Mouse (Mus musculus) kidney, adult 9 months (tissue): ENCODE measurements around the gene Ppl.

Experiments used
- DNase-seq: peaks from one replicate; pipeline ENCODE4 v3.0.0; 2022

Ppl gene

DNA sequence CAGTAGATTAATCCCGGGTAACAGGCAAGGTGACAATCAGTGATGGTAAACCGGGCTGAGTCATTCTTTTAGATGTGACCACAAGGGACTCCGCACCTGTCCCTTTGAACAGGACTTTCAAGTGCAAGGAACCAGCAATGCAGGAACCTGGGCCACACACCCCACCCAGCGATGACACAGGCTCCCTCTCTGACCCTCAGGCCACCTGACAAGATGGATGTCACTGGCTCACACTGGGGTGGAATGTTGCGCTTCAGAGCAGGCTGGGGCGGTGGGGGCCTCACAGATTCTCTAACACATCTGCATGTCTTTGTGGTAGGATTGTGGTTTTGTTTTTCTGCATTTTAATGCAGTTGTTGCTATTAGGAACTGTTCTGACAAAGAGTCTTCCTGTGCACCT is 8.7 kb downstream of the Ppl start:
- DNase-seq = no peak

DNA sequence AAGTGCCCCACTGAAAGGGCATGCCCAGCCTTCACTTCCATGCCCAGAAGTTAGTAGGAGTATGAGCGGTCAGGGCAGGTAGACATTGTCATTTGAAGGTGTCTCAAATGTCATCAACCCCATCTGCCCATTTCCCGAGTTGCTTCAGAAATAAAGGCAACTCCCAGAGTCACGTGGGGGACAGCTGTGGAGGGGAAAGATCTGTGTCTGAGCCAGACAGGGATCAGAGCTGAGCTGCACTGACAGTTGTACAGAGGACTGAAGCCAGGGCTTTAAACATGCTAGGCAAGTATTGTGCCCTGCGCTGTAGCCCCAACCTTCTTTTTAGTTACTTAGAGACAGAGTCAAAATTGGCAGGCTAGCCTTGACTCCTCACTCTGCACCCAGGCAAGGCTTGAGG is 12.4 kb downstream of the Ppl start:
- DNase-seq = no peak

DNA sequence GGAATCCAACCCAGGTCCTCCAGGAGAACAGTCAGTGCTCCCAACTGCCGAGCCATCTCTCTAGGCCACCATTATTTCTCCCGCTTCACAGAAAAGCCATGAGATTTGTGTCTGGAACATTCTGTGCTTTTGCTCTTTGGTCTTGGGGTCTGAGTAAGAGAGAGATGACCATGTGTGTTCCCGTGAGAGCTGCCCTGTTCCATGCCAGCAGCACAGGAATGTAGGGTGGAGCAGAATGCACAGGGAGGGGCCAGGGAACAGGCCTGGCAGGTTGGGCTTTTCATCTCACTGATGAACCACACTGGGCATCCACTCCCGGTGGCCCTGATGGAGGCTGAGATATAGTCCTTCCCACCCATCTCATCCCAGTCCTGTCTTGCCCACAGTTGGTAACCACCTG is 12.8 kb downstream of the Ppl start:
- peak; percentile 19 for DNase-seq

DNA sequence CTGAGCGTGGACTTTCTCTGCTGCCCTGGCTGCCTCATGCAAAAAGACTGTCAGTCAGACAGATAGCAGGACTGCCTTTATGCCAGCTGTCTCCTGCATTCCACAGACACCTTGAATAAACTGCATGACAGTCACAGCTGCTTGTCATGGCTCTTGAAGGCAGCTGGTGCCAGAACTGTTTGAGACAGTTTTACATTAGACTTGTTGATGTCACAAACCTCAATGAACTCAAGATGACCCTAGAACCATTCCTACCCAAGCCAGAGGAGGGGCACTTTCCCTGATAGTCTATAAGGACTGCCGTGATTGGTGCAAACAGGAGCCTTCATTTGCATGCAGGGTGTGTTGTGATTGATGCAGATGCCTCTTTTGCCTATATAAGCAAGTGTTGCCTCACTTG is 18.6 kb downstream of the Ppl start:
- DNase-seq = no peak

DNA sequence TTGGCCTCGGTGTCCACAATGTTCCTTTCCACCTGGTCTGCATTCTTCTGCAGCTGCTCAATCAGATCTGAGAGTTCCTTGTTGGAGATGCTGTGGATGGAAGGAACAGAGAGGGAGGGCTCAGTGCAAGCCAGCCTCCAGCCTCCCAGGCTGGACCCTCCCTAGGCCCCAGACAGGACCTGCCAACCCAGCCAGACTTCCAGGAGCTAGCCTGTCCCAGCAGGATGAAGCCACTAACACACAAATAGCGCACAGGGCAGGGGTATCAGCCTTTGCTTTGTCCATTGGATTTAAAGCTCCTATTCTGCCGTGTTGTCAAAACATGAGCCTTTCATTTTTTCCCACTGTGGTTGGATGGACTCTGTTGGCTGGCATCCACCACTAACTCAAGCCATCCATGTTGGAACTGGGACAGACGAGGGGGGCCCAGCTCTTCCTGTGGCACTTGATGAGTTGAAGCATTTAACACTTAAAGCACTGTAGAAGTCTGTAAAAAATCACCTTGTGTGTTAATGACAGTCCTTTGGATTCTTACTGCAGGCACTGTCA is 19.1 kb downstream of the Ppl start:
- no peak for DNase-seq

DNA sequence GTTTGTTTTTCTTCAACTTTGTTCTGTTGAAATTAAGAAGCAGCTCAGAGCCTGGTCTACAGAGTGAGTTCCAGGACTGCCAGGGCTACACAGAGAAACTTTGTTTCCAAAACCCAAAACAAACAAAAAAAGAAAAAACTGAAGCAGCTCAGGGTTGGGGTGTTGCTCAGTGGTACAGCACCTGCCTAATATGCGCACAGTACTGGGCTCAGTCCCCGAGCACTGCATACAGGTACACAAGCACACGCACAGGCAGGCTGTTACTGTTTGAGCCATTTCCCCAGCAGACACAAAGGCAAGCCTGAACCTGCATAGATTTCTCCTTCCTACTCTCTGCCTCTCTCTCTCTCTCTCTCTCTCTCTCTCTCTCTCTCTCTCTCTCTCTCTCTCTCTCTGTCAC is 21.2 kb downstream of the Ppl start:
- DNase-seq = no peak

- peak; percentile 35 for DNase-seq
Measured at GRCm38 (mm10) chr16:5109877-5110276, 22.3 kb downstream of the Ppl start.

- DNase-seq = no peak
Measured at GRCm38 (mm10) chr16:5101000-5101399, 31.2 kb downstream of the Ppl start.

DNA sequence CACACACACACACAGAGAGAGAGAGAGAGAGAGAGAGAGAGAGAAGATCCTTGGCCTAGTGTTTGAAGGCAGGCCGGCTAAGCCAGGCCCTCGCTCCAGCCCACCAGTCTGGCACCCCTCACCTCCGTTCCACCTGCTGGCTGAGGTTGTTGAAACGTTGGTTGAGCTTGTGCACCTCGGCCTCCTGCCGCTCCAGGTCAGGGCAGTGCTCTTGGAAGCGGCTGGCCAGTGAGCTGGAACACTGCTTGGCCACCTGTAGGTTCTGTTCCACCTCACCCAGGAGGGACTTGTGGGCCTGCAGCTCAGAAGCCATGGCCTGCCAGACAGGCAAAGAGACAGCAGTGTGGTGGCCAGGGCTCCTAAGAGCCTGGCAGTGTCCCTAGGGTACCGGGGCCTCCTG is 35.7 kb downstream of the Ppl start:
- peak; percentile 39 for DNase-seq

- DNase-seq = peak; percentile 38
Measured at GRCm38 (mm10) chr16:5093285-5093684, 38.9 kb downstream of the Ppl start.

DNA sequence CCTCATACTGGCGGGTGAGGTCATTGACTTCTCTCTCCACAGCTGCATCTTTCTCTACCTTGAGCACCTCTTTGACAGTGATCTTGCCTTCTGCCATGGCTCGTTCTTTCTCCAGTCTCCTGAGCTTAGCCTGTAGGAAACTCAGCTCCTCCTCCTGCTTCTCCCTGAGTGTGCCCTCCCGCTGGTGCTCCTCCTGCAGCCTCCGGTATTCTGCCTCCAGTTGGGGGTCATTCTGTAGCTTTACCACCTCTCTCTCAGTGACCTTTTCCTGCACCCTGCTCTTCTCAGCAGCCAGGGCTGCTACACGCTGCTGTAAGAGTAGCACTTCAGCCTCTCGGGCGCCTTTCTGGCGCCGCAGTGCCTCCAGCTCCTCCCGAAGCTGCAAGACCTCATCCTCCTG is 43.2 kb downstream of the Ppl start:
- no peak for DNase-seq

GRCm38 (mm10) chr16:5086179-5086578 is 46.0 kb downstream of the Ppl start:
- DNase-seq = no peak

- DNase-seq = no peak
Measured at GRCm38 (mm10) chr16:5085196-5085595, 47.0 kb downstream of the Ppl start.

GRCm38 (mm10) chr16:5074341-5074740 is 57.9 kb downstream of the Ppl start:
- DNase-seq = no peak

GRCm38 (mm10) chr16:5071974-5072373 is 60.2 kb downstream of the Ppl start:
- no peak for DNase-seq

GRCm38 (mm10) chr16:5070321-5070720 is 61.9 kb downstream of the Ppl start:
- DNase-seq = no peak

DNA sequence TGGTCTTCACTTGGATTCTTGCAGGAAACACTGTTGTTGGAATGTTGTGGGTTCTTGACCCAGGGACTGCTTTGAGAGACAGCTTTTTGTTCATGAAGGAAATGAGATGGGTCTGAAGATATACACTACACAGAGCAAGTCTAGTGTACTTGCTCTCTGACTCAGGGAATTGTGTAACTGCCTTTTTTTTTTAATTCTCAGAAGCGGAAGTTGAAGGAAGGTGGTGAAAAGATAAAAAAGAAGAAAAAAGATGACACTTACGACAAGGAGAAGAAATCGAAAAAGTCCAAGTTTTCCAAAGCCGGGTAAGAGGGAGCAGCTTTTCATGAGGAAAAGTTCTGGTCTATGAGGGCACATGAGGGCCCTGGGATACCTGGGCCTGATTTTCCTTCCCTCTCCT is 68.7 kb downstream of the Ppl start:
- no peak for DNase-seq

DNA sequence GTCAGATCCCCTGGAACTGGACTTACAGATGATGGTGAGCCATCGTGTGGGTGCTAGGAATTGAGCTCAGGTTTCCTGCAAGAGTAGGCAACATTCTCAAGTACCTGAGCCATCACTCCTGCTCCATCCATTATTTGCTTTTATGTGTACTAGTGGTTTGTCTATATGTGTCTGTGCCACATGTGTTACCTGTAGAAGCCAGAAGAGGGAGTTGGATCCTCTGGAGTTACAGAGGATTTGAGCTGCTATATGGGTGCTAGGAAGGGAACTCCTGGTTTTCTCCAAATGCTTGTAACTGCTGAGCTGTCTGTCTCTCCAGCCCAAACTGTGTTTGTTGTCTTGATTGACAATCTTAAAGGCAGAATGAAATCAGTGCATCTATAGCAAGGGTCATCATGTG is 74.1 kb downstream of the Ppl start:
- DNase-seq = peak; percentile 17

DNA sequence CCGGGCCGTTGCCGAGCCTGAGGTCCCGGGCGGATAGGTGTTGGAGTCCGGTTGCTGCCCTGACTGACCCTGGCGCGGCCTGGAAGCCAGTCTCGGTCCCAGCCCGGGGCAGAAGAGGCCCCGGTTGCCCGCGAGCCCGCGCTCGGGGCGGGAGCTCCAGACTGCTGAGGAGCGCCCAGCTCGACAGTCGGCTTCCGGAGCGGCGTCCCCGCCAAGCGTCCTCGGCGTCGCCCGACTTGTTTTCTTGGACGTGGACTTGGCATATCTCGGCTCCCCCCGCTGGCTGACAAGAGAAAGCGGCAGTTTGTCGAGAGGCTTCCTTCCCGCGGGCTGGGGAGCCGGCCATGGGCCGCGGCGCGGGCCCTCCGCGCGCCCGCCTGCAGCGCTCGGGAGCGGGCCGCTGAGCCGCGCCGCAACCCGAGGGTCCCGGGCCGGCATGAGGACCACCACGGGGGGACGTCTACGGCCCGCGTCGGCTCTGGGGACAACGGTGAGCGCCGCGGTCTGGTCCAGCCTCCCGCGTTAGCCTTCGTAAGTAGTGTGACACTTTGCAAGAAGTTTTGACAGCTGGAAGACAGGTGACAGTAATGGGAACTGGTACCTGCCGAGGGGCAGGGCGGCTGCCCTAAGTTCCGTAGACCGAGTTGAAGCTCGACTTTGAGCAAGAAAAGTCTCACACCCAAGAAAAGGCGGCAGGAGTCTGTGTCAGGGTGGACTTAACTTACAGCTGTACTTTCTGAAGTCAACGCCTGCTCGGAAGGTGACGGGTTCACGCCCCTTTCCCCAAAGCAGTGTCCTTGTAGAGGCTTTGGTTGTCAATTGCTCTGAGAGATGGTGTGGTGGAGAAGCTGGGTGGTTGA is 81.7 kb downstream of the Ppl start:
- peak; percentile 81 for DNase-seq

- DNase-seq = peak; percentile 99
Measured at GRCm38 (mm10) chr16:5049774-5050234, 82.4 kb downstream of the Ppl start, which contains the start of the genes Glyr1 and Ubn1. Gene Glyr1, minus strand, starts transcription at chr16:5049863. Gene Ubn1, plus strand, starts transcription at chr16:5050057.

DNA sequence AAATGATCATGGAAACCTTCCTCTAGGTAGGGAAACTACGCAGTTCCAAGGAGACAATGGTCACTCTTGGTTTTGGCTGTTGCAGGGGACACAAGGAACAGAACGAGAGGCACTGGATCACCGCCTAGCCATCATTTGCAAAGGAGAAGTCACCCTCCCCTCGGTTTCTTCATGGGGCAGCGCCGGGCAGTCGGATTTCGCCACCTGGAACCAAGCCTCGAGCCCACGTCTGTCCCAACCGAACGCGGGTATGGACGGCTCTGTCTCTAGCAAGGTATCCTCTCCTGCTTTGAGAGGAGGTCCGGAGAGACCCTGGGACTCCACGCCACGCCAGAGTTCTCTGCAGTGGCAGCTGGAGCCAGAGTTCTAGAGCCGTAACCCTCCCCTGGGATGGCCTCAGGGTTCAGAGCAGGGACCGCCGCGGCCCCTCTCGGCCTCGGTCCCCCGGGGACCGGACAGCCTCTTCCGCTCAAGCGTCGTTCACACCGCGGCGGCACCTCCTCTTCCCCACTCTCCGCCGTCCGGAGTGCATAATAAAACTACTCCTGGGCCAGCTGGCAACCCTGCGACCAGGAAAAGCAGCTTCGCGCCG is 82.9 kb downstream of the Ppl start:
- DNase-seq = peak; percentile 10

DNA sequence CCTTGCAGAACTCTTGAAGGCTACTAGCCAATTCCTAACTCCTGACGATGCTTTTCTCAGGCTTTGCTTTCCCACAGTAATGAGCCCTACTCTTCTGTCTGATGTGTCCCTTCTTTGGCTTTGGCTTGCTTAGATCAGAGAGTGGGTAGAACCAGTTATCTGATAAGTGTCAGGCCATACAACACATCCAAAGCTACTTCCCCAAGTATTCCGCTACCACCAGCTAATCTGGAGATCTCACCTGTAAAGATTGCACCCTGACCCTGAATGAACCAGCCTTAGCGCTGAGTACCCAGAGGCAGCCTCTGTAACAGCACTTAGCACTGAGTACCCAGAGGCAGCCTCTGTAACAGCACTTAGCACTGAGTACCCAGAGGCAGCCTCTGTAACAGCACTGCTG is 86.9 kb downstream of the Ppl start:
- no peak for DNase-seq

GRCm38 (mm10) chr16:5036649-5037234 is 95.5 kb downstream of the Ppl start:
- peak; percentile 34 for DNase-seq
